Mouse (Mus musculus): ENCODE results near the gene Slc37a1. TPM values are rescaled to one million over a fixed set of nuclear protein-coding genes. Genes with fewer than 3 reads are reported as not detected.

The Slc37a1 gene
- total and polyA plus RNA-seq, 2 experiments: 1.4 to 4.7 TPM

GRCm38 (mm10) chr17:31259825-31260224 is 26.8 kb upstream of the Slc37a1 start:
- no peak for DNase-seq (ENCODE audit: extremely low read depth, low read depth, low spot score)
- Histone ChIP-seq H3K79me2 (ENCODE audit: control insufficient read depth, insufficient read depth, low read length) (no peaks in the 10 kb centered on the region), H3K4me3 (ENCODE audit: insufficient read depth, low read depth, low read length) (no peak overlapping the region), H3K36me3 (ENCODE audit: control insufficient read depth, insufficient read depth, low read length) (no peaks in the 10 kb centered on the region), H3K27ac (replicated peaks; ENCODE audit: insufficient read depth, low read depth, low read length) (no peak overlapping the region), H3K27me3 (ENCODE audit: control insufficient read depth, insufficient read depth, low read length) (no peaks in the 10 kb centered on the region), H3K4me1 (ENCODE audit: control insufficient read depth, insufficient read depth, low read length) (peaks cover 10% of the 10 kb centered on the region), H3K9ac (ENCODE audit: low read depth, low read length) (no peak overlapping the region)
- 76% methylated on average over 4 of the region's 4 CpGs for WGBS
- TF ChIP-seq POLR2A (IDR thresholded peaks at IDR 0.05; ENCODE audit: extremely low read depth, insufficient read depth, low read length) (no peak), CTCF (IDR thresholded peaks at IDR 0.05; ENCODE audit: low read depth, low read length) (peak; percentile 46; the same call in 1 of the 2 replicates)

GRCm38 (mm10) chr17:31260430-31260829 is 26.2 kb upstream of the Slc37a1 start:
- no peaks in the 10 kb centered on the region for H3K27me3 ChIP-seq (ENCODE audit: control insufficient read depth, insufficient read depth, low read length)
- H3K79me2 ChIP-seq (ENCODE audit: control insufficient read depth, insufficient read depth, low read length): no peaks in the 10 kb centered on the region
- H3K4me3 ChIP-seq (ENCODE audit: insufficient read depth, low read depth, low read length): no peak overlapping the region
- peaks cover 10% of the 10 kb centered on the region for H3K4me1 ChIP-seq (ENCODE audit: control insufficient read depth, insufficient read depth, low read length)
- WGBS: 19% methylated on average over 7 of the region's 7 CpGs
- TF ChIP-seq CTCF (IDR thresholded peaks at IDR 0.05; ENCODE audit: low read depth, low read length): no peak
- no peak for TF ChIP-seq POLR2A (IDR thresholded peaks at IDR 0.05; ENCODE audit: extremely low read depth, insufficient read depth, low read length)
- peak overlapping the region; percentile 70 for H3K27ac ChIP-seq (replicated peaks; ENCODE audit: insufficient read depth, low read depth, low read length)
- H3K36me3 ChIP-seq (ENCODE audit: control insufficient read depth, insufficient read depth, low read length): no peaks in the 10 kb centered on the region
- peak; percentile 90 for DNase-seq (ENCODE audit: extremely low read depth, low read depth, low spot score)
- no peak overlapping the region for H3K9ac ChIP-seq (ENCODE audit: low read depth, low read length)

- WGBS: 32% methylated on average over 6 of the region's 6 CpGs
- TF ChIP-seq POLR2A (IDR thresholded peaks at IDR 0.05; ENCODE audit: extremely low read depth, insufficient read depth, low read length): no peak
- no peak for TF ChIP-seq CTCF (IDR thresholded peaks at IDR 0.05; ENCODE audit: low read depth, low read length)
- H3K36me3 ChIP-seq (ENCODE audit: control insufficient read depth, insufficient read depth, low read length): no peaks in the 10 kb centered on the region
- H3K79me2 ChIP-seq (ENCODE audit: control insufficient read depth, insufficient read depth, low read length): no peaks in the 10 kb centered on the region
- peak; percentile 96 for DNase-seq (ENCODE audit: extremely low read depth, low read depth, low spot score)
- no peaks in the 10 kb centered on the region for H3K27me3 ChIP-seq (ENCODE audit: control insufficient read depth, insufficient read depth, low read length)
- peaks cover 10% of the 10 kb centered on the region for H3K4me1 ChIP-seq (ENCODE audit: control insufficient read depth, insufficient read depth, low read length)
- peak overlapping the region; percentile 59 for H3K27ac ChIP-seq (replicated peaks; ENCODE audit: insufficient read depth, low read depth, low read length)
- no peak overlapping the region for H3K9ac ChIP-seq (ENCODE audit: low read depth, low read length)
- no peak overlapping the region for H3K4me3 ChIP-seq (ENCODE audit: insufficient read depth, low read depth, low read length)
Observed at GRCm38 (mm10) chr17:31261352-31261751, 25.2 kb upstream of the Slc37a1 start.

- Histone ChIP-seq H3K27me3 (ENCODE audit: control insufficient read depth, insufficient read depth, low read length) (no peaks in the 10 kb centered on the region), H3K36me3 (ENCODE audit: control insufficient read depth, insufficient read depth, low read length) (no peaks in the 10 kb centered on the region), H3K27ac (replicated peaks; ENCODE audit: insufficient read depth, low read depth, low read length) (no peak overlapping the region), H3K79me2 (ENCODE audit: control insufficient read depth, insufficient read depth, low read length) (no peaks in the 10 kb centered on the region), H3K9ac (ENCODE audit: low read depth, low read length) (no peak overlapping the region), H3K4me3 (ENCODE audit: insufficient read depth, low read depth, low read length) (no peak overlapping the region), H3K4me1 (ENCODE audit: control insufficient read depth, insufficient read depth, low read length) (peaks cover 10% of the 10 kb centered on the region)
- DNase-seq (ENCODE audit: extremely low read depth, low read depth, low spot score): peak; percentile 47
- no peak for TF ChIP-seq CTCF (IDR thresholded peaks at IDR 0.05; ENCODE audit: low read depth, low read length)
- TF ChIP-seq POLR2A (IDR thresholded peaks at IDR 0.05; ENCODE audit: extremely low read depth, insufficient read depth, low read length): no peak
- 40% methylated on average over 5 of the region's 5 CpGs for WGBS
Observed at GRCm38 (mm10) chr17:31262715-31263114, 23.9 kb upstream of the Slc37a1 start.

- 94% methylated on average over 5 of the region's 5 CpGs for WGBS
- H3K36me3 ChIP-seq (ENCODE audit: control insufficient read depth, insufficient read depth, low read length): no peaks in the 10 kb centered on the region
- H3K27ac ChIP-seq (replicated peaks; ENCODE audit: insufficient read depth, low read depth, low read length): no peak overlapping the region
- peaks cover 10% of the 10 kb centered on the region for H3K4me1 ChIP-seq (ENCODE audit: control insufficient read depth, insufficient read depth, low read length)
- no peaks in the 10 kb centered on the region for H3K79me2 ChIP-seq (ENCODE audit: control insufficient read depth, insufficient read depth, low read length)
- no peak overlapping the region for H3K9ac ChIP-seq (ENCODE audit: low read depth, low read length)
- H3K27me3 ChIP-seq (ENCODE audit: control insufficient read depth, insufficient read depth, low read length): no peaks in the 10 kb centered on the region
- no peak overlapping the region for H3K4me3 ChIP-seq (ENCODE audit: insufficient read depth, low read depth, low read length)
- no peak for DNase-seq (ENCODE audit: extremely low read depth, low read depth, low spot score)
- no peak for TF ChIP-seq CTCF (IDR thresholded peaks at IDR 0.05; ENCODE audit: low read depth, low read length)
- TF ChIP-seq POLR2A (IDR thresholded peaks at IDR 0.05; ENCODE audit: extremely low read depth, insufficient read depth, low read length): no peak
Observed at GRCm38 (mm10) chr17:31263770-31264169, 22.8 kb upstream of the Slc37a1 start.

GRCm38 (mm10) chr17:31264372-31264771 is 22.2 kb upstream of the Slc37a1 start:
- no peak overlapping the region for H3K4me3 ChIP-seq (ENCODE audit: insufficient read depth, low read depth, low read length)
- no peaks in the 10 kb centered on the region for H3K36me3 ChIP-seq (ENCODE audit: control insufficient read depth, insufficient read depth, low read length)
- no peaks in the 10 kb centered on the region for H3K79me2 ChIP-seq (ENCODE audit: control insufficient read depth, insufficient read depth, low read length)
- WGBS: 82% methylated on average over 6 of the region's 6 CpGs
- peaks cover 10% of the 10 kb centered on the region for H3K4me1 ChIP-seq (ENCODE audit: control insufficient read depth, insufficient read depth, low read length)
- no peaks in the 10 kb centered on the region for H3K27me3 ChIP-seq (ENCODE audit: control insufficient read depth, insufficient read depth, low read length)
- no peak overlapping the region for H3K9ac ChIP-seq (ENCODE audit: low read depth, low read length)
- no peak for TF ChIP-seq CTCF (IDR thresholded peaks at IDR 0.05; ENCODE audit: low read depth, low read length)
- no peak for TF ChIP-seq POLR2A (IDR thresholded peaks at IDR 0.05; ENCODE audit: extremely low read depth, insufficient read depth, low read length)
- H3K27ac ChIP-seq (replicated peaks; ENCODE audit: insufficient read depth, low read depth, low read length): no peak overlapping the region
- no peak for DNase-seq (ENCODE audit: extremely low read depth, low read depth, low spot score)
